Mouse (Mus musculus) heart, embryonic 14.5 days (tissue): Measurements from ENCODE around the gene Anapc5. TPM values are rescaled to one million over a fixed set of nuclear protein-coding genes. Genes with fewer than 3 reads are reported as not detected.

ENCODE experiments used
- ATAC-seq: fragments of 200-750 bp; cut with Nextera tagmentation; 2 replicates; pipeline ENCODE4 v1.8.0; 2017; ENCODE audit warnings: low read depth, moderate TSS enrichment; ENCODE audit not compliant: insufficient number of reproducible peaks, insufficient read depth, low FRiP score
- H3K27ac ChIP-seq, 2 experiments: fragments of 200-500 bp in 1 of 2; fragments of 300-500 bp in 1 of 2; sonication (generic) in 1 of 2; replicated peaks in 1 of 2; 2 replicates each; pipeline ENCODE4 v1.5.1; 2012 to 2014; ENCODE audit warnings: low read depth in 2 of 2, low read length in 2 of 2, control low read depth in 1 of 2, mild to moderate bottlenecking in 1 of 2, mixed read lengths in 1 of 2; ENCODE audit not compliant: control insufficient read depth in 1 of 2, insufficient read depth in 1 of 2
- H3K27me3 ChIP-seq: fragments of 300-500 bp; sonication (generic); 2 replicates; pipeline ENCODE4 v1.6.1; 2014; ENCODE audit warnings: mild to moderate bottlenecking, low read length, control low read depth; ENCODE audit not compliant: control insufficient read depth, insufficient read depth
- H3K36me3 ChIP-seq: fragments of 300-500 bp; sonication (generic); 2 replicates; pipeline ENCODE4 v1.6.1; 2014; ENCODE audit warnings: mild to moderate bottlenecking, control low read depth, low read length, mixed read lengths; ENCODE audit not compliant: control insufficient read depth, insufficient read depth
- H3K4me1 ChIP-seq, 2 experiments: fragments of 200-500 bp in 1 of 2; fragments of 300-500 bp in 1 of 2; sonication (generic) in 1 of 2; 2 replicates each; pipeline ENCODE4 v1.6.1; 2012 to 2014; ENCODE audit warnings: low read length in 2 of 2, control low read depth in 1 of 2, mixed read lengths in 1 of 2; ENCODE audit not compliant: control insufficient read depth in 2 of 2, insufficient read depth in 2 of 2
- H3K4me2 ChIP-seq: fragments of 300-500 bp; sonication (generic); 2 replicates; pipeline ENCODE4 v1.6.1; 2014; ENCODE audit warnings: mild to moderate bottlenecking, low read length
- H3K4me3 ChIP-seq, 2 experiments: fragments of 200-500 bp in 1 of 2; fragments of 300-500 bp in 1 of 2; sonication (generic) in 1 of 2; 2 replicates each; pipeline ENCODE4 v1.5.1; 2012 to 2014; ENCODE audit warnings: low read length in 2 of 2, mild to moderate bottlenecking in 2 of 2, control low read depth in 1 of 2, low read depth in 1 of 2, moderate library complexity in 1 of 2; ENCODE audit not compliant: control insufficient read depth in 1 of 2, insufficient read depth in 1 of 2
- H3K9ac ChIP-seq: fragments of 300-500 bp; sonication (generic); 2 replicates; pipeline ENCODE4 v1.6.1; 2014; ENCODE audit warnings: mild to moderate bottlenecking, low read length
- H3K9me3 ChIP-seq: fragments of 300-500 bp; sonication (generic); 2 replicates; pipeline ENCODE4 v1.6.1; 2016; ENCODE audit warnings: low read length, control low read depth; ENCODE audit not compliant: control insufficient read depth
- WGBS: fragments of 180-500 bp; shearing (Covaris S2); extraction: QIAGEN DNeasy Blood & Tissue Kit; methylation state at CpG from one replicate; pipeline ENCODE4 v1.1.7; 2014; 5-methylcytosine and 5-hydroxymethylcytosine counted together
- polyA plus RNA-seq: library from polyadenylated mRNA; unstranded; fragments of >200 nt; fragmentation: Nextera tagmentation; extraction: Ambion mirVana; gene quantifications from 2 replicates; pipeline ENCODE4 v1.2.1, GENCODE M21; 2014

Anapc5 gene
- polyA plus RNA-seq, 1 experiment from 2014 or later, result 327 TPM

DNA sequence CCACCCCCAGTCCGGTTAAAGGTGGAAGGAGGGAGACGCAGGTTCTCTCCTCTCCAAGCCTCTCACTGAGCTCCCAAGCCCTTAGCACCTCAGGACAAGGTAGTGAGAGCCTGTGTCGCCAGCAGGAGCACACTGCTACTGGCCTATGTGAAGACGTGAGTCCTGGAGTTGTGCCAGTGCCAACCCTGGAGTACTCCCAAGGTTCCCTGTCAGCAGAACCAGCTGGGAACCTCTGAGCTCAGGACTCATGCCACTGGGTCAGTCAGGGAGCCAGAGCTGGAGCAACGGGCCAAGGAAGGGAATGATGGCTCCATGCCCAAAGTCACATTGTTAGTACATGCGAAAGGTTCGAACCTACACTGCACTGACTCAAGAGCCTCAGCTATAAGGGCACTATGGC lies 64.5 kb downstream of the Anapc5 start:
- Histone ChIP-seq H3K9me3 (no peaks in the 10 kb centered on the region), H3K27ac (no peak overlapping the region), H3K9ac (no peak overlapping the region), H3K27me3 (no peaks in the 10 kb centered on the region), H3K4me3 (no peak overlapping the region), H3K36me3 (peaks cover 29% of the 10 kb centered on the region), H3K4me1 (peaks cover 7 to 9% of the 10 kb centered on the region in 2 experiments), H3K4me2 (no peak overlapping the region)
- ATAC-seq, result no peak
- 83% methylated on average over 7 of the region's 7 CpGs for WGBS

DNA sequence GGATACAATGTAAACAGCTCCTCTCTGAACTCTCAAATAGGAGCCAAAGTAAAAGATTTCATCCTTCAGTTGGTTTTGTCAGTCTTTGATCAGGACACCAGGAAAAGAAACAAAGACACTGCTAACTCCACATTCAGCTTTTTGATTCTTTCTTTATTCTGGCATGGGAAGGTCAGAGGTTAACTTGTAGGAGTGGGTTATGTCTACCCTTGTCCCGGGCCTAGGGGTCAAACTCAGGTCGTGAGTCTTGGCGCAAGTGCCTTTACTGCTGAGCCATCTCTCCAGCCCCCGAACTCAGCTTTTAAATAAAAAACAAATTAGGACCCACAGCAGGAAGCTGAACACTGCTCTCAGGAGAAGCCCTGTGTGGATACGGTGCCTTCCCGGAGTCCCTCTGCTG lies 65.0 kb downstream of the Anapc5 start:
- Histone ChIP-seq H3K4me1 (peaks cover 5 to 6% of the 10 kb centered on the region in 2 experiments), H3K4me2 (no peak overlapping the region), H3K9ac (no peak overlapping the region), H3K27ac (no peak overlapping the region), H3K4me3 (no peak overlapping the region), H3K27me3 (no peaks in the 10 kb centered on the region), H3K9me3 (no peaks in the 10 kb centered on the region), H3K36me3 (peaks cover 32% of the 10 kb centered on the region)
- no peak for ATAC-seq
- 87% methylated on average over 6 of the region's 6 CpGs for WGBS

DNA sequence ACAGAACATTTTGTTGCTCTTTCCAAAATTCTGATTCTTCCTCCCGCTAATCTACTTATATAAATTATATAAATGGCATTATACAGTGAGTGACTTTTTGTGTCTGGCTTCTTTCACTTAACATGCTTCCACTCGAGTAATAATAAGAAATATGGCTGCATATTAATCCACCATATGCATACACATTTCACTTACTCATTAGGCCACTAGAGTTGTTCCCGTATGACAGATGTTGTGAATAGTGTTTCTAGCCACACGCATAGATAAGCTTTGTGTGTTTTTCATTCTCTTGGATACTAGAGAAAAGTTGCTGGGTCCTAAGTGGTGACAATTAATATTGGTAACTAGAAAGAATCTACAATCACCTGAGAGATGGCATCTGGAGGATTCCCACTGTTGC lies 65.5 kb downstream of the Anapc5 start:
- 95% methylated on average over 4 of the region's 4 CpGs for WGBS
- Histone ChIP-seq H3K27ac (no peak overlapping the region), H3K4me1 (peaks cover 0 to under 1% of the 10 kb centered on the region in 2 experiments; a peak in 2 of 4 replicates), H3K27me3 (no peaks in the 10 kb centered on the region), H3K36me3 (peaks cover 32% of the 10 kb centered on the region), H3K4me2 (no peak overlapping the region), H3K4me3 (no peak overlapping the region), H3K9ac (no peak overlapping the region), H3K9me3 (no peaks in the 10 kb centered on the region)
- no peak for ATAC-seq

DNA sequence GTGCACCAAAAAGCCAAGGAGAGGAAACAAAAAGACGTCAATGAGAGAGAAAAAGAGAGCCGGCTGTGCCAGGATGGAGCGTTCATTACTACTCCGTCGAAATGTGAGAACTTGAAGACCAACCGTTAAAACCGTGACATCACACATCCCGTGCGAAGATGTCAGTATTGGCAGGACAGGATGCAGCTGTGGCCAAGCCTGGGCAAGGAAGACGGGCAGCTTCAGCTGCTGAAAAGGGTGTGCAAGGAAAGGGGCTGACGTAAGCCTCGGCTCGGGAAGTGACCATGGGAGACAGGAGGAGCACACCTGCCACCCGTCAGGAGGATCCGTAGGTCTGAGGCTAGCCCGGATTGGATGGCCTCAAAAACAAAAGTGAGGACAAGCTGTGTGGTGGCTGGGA lies 66.7 kb downstream of the Anapc5 start:
- H3K4me3 ChIP-seq, result no peak overlapping the region
- H3K9ac ChIP-seq, result no peak overlapping the region
- no peak for ATAC-seq
- no peaks in the 10 kb centered on the region for H3K4me1 ChIP-seq
- WGBS, result 84% methylated on average over 16 of the region's 16 CpGs
- H3K36me3 ChIP-seq, result peaks cover 32% of the 10 kb centered on the region
- no peaks in the 10 kb centered on the region for H3K9me3 ChIP-seq
- H3K27ac ChIP-seq, result no peak overlapping the region
- H3K4me2 ChIP-seq, result no peak overlapping the region
- H3K27me3 ChIP-seq, result no peaks in the 10 kb centered on the region

DNA sequence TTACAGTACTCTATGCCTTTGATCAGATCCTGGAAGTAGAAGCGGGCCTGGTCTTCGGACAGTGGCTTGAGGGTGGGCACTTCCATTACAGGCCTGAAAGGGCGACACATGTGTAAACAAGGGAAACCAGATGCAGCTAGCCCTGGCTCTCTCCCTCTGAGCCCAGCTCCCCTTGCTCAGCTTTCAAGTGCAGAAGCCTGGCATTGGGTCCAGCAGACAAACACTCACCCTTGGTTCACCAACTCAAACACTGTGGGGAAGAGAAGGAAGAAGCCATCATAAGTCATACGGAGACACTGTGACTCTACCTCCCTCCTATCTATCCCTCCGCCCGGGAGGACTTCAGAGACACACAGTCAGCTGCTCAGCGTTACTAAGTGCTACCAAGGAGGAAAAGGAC lies 73.2 kb downstream of the Anapc5 start:
- Histone ChIP-seq H3K36me3 (peaks cover 39% of the 10 kb centered on the region), H3K4me3 (no peak overlapping the region), H3K27ac (no peak overlapping the region), H3K9me3 (no peaks in the 10 kb centered on the region), H3K9ac (no peak overlapping the region), H3K27me3 (no peaks in the 10 kb centered on the region), H3K4me1 (no peaks in the 10 kb centered on the region), H3K4me2 (no peak overlapping the region)
- ATAC-seq, result no peak
- WGBS, result 75% methylated on average over 7 of the region's 7 CpGs

DNA sequence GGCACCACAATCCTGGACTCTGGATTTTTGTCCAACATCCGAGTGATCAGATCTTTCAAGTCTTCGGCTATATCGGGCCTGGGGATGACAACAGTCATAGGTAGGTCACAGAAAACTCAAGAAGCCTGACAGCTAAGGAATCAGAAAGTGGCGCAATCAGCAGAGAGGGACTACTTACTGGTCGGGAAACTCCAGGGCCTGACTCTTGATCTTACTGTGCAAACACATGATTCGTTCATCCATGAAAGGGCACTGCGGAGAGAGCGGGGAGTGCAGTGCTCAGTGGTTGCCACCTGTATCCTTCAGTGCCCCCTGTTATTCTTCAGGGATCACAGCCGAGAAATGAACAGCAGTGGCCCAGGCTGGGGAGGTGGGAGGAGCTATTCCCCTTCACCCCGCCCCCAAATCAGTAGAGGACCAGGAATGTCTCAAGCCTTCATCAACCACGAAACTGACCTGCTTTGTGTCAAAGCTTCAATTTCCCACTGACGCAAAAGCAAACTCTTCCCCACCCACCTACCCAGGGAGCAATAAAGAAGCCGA lies 77.2 kb downstream of the Anapc5 start:
- Histone ChIP-seq H3K9me3 (no peaks in the 10 kb centered on the region), H3K27me3 (no peaks in the 10 kb centered on the region), H3K9ac (no peak overlapping the region), H3K27ac (no peak overlapping the region), H3K36me3 (peaks cover 52% of the 10 kb centered on the region), H3K4me1 (no peaks in the 10 kb centered on the region), H3K4me3 (no peak overlapping the region), H3K4me2 (no peak overlapping the region)
- no peak for ATAC-seq
- 74% methylated on average over 13 of the region's 13 CpGs for WGBS

Other genes starting within 250 kb of the Anapc5 start
- gene Ift81, start 206.8 kb downstream of the Anapc5 start, polyA plus RNA-seq, result 32.2 and 41.2 TPM in 2 replicates
- 1.2 and 1.4 TPM in 2 replicates for gene P2rx7, start 177.4 kb downstream of the Anapc5 start, polyA plus RNA-seq
- 17.9 and 18.9 TPM in 2 replicates for gene P2rx4, start 113.8 kb downstream of the Anapc5 start, polyA plus RNA-seq
- gene Camkk2, start 41.9 kb downstream of the Anapc5 start, polyA plus RNA-seq, result 11.2 and 12.4 TPM in 2 replicates
- 30.1 and 34.7 TPM in 2 replicates for gene Rnf34, start 28.7 kb upstream of the Anapc5 start, polyA plus RNA-seq
- gene Kdm2b, start 168.5 kb upstream of the Anapc5 start, polyA plus RNA-seq, result 24.2 and 27.3 TPM in 2 replicates
- 18.0 and 24.6 TPM in 2 replicates for gene Orai1, start 193.7 kb upstream of the Anapc5 start, polyA plus RNA-seq
- gene Morn3, start 225.7 kb upstream of the Anapc5 start, polyA plus RNA-seq, result 0.67 TPM in 1 of 2 replicates, not detected in the other
- 10.8 and 11.3 TPM in 2 replicates for gene Tmem120b, start 247.1 kb upstream of the Anapc5 start, polyA plus RNA-seq